Mouse (Mus musculus): ENCODE data around the gene Gm3336. TPM values are rescaled to one million over a fixed set of nuclear protein-coding genes. Genes with fewer than 3 reads are reported as not detected.

The Gm3336 gene
- polyA plus RNA-seq, 1 experiment from 2014 or later = not detected

- no peak for ATAC-seq (ENCODE audit: insufficient number of reproducible peaks, insufficient read depth, low FRiP score, low TSS enrichment, low read depth)
- Histone ChIP-seq H3K27me3 (no peaks in the 10 kb centered on the region), H3K4me3 (no peak overlapping the region), H3K9me3 (no peaks in the 10 kb centered on the region), H3K4me2 (peak overlapping the region; percentile 60), H3K36me3 (peaks cover 23% of the 10 kb centered on the region), H3K4me1 (peaks cover 32% of the 10 kb centered on the region), H3K27ac (no peak overlapping the region; the same call in 1 of the 2 replicates), H3K9ac (peak overlapping the region; percentile 49; the same call in 1 of the 2 replicates)
- 82% methylated on average over 2 of the region's 2 CpGs for WGBS
Measured at GRCm38 (mm10) chr8:70701982-70702841, 16.1 kb upstream of the Gm3336 start.

DNA sequence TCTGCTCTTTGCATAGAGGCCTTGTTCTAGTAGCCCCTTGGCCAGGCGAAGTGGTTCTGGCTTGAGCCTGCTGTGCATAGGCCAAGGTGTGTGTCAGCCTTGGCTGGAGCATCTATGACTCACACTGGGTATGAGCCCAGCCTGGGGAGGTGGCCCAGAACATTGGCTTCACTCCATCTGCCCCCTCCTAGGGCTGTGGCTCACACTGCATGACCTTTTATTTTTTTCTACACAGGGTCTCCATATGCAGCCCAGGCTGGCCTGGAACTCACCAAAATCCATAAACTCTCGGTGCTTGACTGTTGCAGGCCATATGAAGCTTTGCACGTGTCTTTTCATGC lies 15.5 kb upstream of the Gm3336 start:
- Histone ChIP-seq H3K9me3 (no peaks in the 10 kb centered on the region), H3K4me2 (0 out of 2 replicates have a peak overlapping the region, but pooled peaks have one; percentile 7), H3K4me1 (peaks cover 26% of the 10 kb centered on the region), H3K27ac (no peak overlapping the region; the same call in 1 of the 2 replicates), H3K36me3 (peaks cover 23% of the 10 kb centered on the region), H3K27me3 (no peaks in the 10 kb centered on the region), H3K4me3 (no peak overlapping the region), H3K9ac (peak overlapping the region; percentile 49; the same call in 1 of the 2 replicates)
- 78% methylated on average over 3 of the region's 3 CpGs for WGBS
- ATAC-seq (ENCODE audit: insufficient number of reproducible peaks, insufficient read depth, low FRiP score, low TSS enrichment, low read depth) = no peak

GRCm38 (mm10) chr8:70703287-70703686 lies 15.1 kb upstream of the Gm3336 start, which contains the start of gene Iqcn:
Iqcn (plus strand) TSS chr8:70703457.
- H3K9ac ChIP-seq = peak within 1 kb of the TSS; percentile 49; the same call in 1 of the 2 replicates
- H3K36me3 ChIP-seq = peaks cover 23% of the 10 kb centered on the region
- no peak for ATAC-seq (ENCODE audit: insufficient number of reproducible peaks, insufficient read depth, low FRiP score, low TSS enrichment, low read depth)
- H3K27me3 ChIP-seq = no peaks in the 10 kb centered on the region
- peaks cover 21% of the 10 kb centered on the region for H3K4me1 ChIP-seq
- H3K9me3 ChIP-seq = no peaks in the 10 kb centered on the region
- 92% methylated on average over 3 of the region's 3 CpGs for whole genome bisulfite sequencing
- no peak within 1 kb of the TSS; the same call in 1 of the 2 replicates for H3K27ac ChIP-seq
- peak within 1 kb of the TSS; percentile 7; the same call in 1 of the 2 replicates for H3K4me2 ChIP-seq
- H3K4me3 ChIP-seq = no peak within 1 kb of the TSS

DNA sequence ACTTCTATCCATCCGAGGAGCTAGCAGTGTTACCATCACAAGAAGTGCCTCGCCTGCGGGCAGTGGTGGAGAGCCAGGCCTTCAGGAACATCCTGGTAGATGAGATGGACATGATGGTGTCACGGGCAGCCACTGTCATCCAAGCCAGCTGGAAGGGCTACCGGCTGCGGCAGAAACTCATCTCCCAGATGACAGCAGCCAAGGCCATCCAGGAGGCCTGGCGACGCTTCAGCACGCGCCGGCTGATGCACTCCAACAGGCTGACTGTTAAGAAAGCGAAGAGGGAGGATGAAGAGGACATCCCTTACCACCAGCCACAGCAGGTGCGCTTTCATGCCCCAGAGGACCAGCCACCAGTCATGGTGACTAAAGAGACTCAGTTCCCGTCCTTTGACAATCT lies 10.1 kb upstream of the Gm3336 start:
- Histone ChIP-seq H3K4me3 (no peak overlapping the region), H3K27ac (no peak overlapping the region), H3K4me1 (no peaks in the 10 kb centered on the region), H3K4me2 (no peak overlapping the region), H3K36me3 (peaks cover 8% of the 10 kb centered on the region), H3K27me3 (no peaks in the 10 kb centered on the region), H3K9me3 (no peaks in the 10 kb centered on the region), H3K9ac (no peak overlapping the region)
- ATAC-seq (ENCODE audit: insufficient number of reproducible peaks, insufficient read depth, low FRiP score, low TSS enrichment, low read depth) = no peak
- WGBS = 88% methylated on average over 14 of the region's 14 CpGs

GRCm38 (mm10) chr8:70709794-70710193 lies 8.5 kb upstream of the Gm3336 start:
- no peak for ATAC-seq (ENCODE audit: insufficient number of reproducible peaks, insufficient read depth, low FRiP score, low TSS enrichment, low read depth)
- Histone ChIP-seq H3K36me3 (no peaks in the 10 kb centered on the region), H3K4me2 (no peak overlapping the region), H3K4me3 (no peak overlapping the region), H3K9ac (no peak overlapping the region), H3K27me3 (no peaks in the 10 kb centered on the region), H3K9me3 (no peaks in the 10 kb centered on the region), H3K27ac (no peak overlapping the region), H3K4me1 (no peaks in the 10 kb centered on the region)
- 93% methylated on average over 9 of the region's 9 CpGs for WGBS

GRCm38 (mm10) chr8:70710296-70710695 lies 8.0 kb upstream of the Gm3336 start:
- H3K9ac ChIP-seq = no peak overlapping the region
- H3K9me3 ChIP-seq = no peaks in the 10 kb centered on the region
- H3K27ac ChIP-seq = no peak overlapping the region
- ATAC-seq (ENCODE audit: insufficient number of reproducible peaks, insufficient read depth, low FRiP score, low TSS enrichment, low read depth) = no peak
- H3K4me2 ChIP-seq = no peak overlapping the region
- no peaks in the 10 kb centered on the region for H3K36me3 ChIP-seq
- WGBS = 100% methylated on average over 1 of the region's 1 CpGs
- H3K4me3 ChIP-seq = no peak overlapping the region
- H3K27me3 ChIP-seq = no peaks in the 10 kb centered on the region
- H3K4me1 ChIP-seq = no peaks in the 10 kb centered on the region

DNA sequence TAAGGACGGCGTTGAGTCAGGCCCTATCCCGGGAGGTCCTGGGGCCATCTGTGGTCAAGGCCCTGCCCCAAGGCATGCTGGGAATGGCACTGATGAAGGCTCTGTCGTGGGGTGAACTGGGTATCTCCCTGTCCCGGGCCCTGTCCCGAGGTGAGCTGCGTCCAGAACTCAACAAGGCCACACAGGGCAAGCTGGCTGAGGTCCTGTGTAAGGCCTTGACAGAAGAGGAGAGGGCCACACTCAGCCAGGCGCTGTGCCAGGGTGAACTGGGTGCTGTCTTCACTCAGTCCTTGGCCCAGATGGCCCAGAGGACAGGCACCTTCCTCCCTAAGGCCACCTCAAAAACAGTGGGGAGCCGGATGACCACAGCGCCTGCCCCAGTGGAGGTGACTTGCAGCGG lies 7.3 kb upstream of the Gm3336 start:
- H3K36me3 ChIP-seq = no peaks in the 10 kb centered on the region
- no peak overlapping the region for H3K27ac ChIP-seq
- H3K4me2 ChIP-seq = no peak overlapping the region
- H3K9ac ChIP-seq = 0 out of 2 replicates have a peak overlapping the region, but pooled peaks have one; percentile 46
- no peaks in the 10 kb centered on the region for H3K9me3 ChIP-seq
- 84% methylated on average over 11 of the region's 11 CpGs for WGBS
- no peaks in the 10 kb centered on the region for H3K4me1 ChIP-seq
- ATAC-seq (ENCODE audit: insufficient number of reproducible peaks, insufficient read depth, low FRiP score, low TSS enrichment, low read depth) = no peak
- H3K4me3 ChIP-seq = no peak overlapping the region
- no peaks in the 10 kb centered on the region for H3K27me3 ChIP-seq

GRCm38 (mm10) chr8:70713991-70714390 lies 4.4 kb upstream of the Gm3336 start:
- H3K4me1 ChIP-seq = no peaks in the 10 kb centered on the region
- no peaks in the 10 kb centered on the region for H3K36me3 ChIP-seq
- no peaks in the 10 kb centered on the region for H3K9me3 ChIP-seq
- H3K27me3 ChIP-seq = no peaks in the 10 kb centered on the region
- H3K9ac ChIP-seq = no peak overlapping the region
- H3K4me2 ChIP-seq = no peak overlapping the region
- ATAC-seq (ENCODE audit: insufficient number of reproducible peaks, insufficient read depth, low FRiP score, low TSS enrichment, low read depth) = no peak
- WGBS = 72% methylated on average over 7 of the region's 7 CpGs
- no peak overlapping the region for H3K27ac ChIP-seq
- H3K4me3 ChIP-seq = no peak overlapping the region

- no peak overlapping the region for H3K9ac ChIP-seq
- no peaks in the 10 kb centered on the region for H3K36me3 ChIP-seq
- no peaks in the 10 kb centered on the region for H3K27me3 ChIP-seq
- H3K27ac ChIP-seq = no peak overlapping the region
- H3K9me3 ChIP-seq = no peaks in the 10 kb centered on the region
- no peaks in the 10 kb centered on the region for H3K4me1 ChIP-seq
- no peak for ATAC-seq (ENCODE audit: insufficient number of reproducible peaks, insufficient read depth, low FRiP score, low TSS enrichment, low read depth)
- 66% methylated on average over 2 of the region's 2 CpGs for WGBS
- H3K4me3 ChIP-seq = no peak overlapping the region
- no peak overlapping the region for H3K4me2 ChIP-seq
Measured at GRCm38 (mm10) chr8:70715086-70715485, 3.3 kb upstream of the Gm3336 start.

DNA sequence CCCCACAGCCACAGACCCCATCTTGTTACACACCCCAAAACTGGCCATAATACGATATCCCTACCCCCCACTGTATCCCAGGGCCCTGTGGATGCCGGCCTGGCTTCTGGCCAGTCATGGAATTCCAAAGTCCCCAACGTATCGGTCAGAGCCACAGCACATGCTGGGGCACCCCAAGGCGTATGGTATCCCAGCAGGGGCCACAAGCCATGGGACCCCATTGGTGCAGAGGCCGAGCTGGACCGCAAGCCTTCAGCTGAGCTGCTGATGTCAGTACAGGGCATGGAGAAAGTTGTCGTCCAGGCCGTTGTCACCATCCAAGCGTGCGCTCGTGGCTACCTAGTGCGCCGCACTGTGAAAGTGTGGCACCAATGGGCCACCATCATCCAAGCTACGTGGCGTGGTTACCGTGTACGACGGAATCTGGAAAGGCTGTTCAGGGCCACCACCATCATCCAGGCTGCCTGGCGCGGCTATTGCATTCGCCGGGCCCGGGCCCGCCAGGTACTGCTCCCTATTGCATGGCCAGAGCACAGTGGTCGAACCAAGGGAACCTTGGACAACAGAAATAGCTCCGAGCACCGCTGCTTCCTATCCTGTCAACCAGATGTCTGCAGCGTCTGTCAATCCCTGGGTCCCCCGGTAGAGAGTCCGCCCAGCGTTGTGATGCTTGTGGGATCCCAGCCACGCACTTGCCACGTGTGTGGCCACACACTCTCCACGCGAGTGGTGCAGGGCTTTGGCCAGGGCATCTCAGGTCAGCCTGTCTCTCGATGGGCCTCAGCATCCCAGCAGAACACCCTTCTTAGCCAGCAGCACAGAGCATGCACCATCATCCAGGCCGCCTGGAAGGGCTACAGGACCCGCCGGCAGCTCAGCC lies 1.6 kb upstream of the Gm3336 start:
- Histone ChIP-seq H3K27ac (no peak overlapping the region), H3K36me3 (no peaks in the 10 kb centered on the region), H3K9me3 (no peaks in the 10 kb centered on the region), H3K4me2 (no peak overlapping the region), H3K9ac (no peak overlapping the region), H3K27me3 (no peaks in the 10 kb centered on the region), H3K4me3 (no peak overlapping the region), H3K4me1 (no peaks in the 10 kb centered on the region)
- 84% methylated on average over 40 of the region's 40 CpGs for WGBS
- ATAC-seq (ENCODE audit: insufficient number of reproducible peaks, insufficient read depth, low FRiP score, low TSS enrichment, low read depth) = no peak

DNA sequence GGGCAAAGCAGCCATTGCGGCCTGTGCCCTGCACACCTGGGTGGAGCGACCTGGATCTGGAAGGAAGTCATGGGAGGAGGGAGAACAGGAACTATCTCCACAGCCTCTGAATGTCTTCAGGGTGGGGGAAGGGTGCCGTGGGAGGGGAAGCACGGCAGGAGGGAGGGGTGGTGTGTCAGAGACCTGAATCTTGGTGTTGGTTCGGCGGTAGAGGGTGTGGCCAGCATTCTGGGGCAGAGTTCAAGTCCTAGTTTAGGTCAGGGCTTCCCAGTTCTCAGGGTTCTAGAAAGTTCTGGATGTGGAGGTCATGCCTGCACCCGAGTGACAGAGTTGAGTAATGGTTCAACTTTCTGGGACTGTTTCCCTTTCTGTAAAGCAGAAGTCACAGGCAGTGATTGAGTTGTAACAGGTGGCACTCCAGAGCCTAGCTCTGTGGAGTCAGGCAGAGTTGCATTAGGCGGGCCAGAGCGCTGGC lies 1.5 kb downstream of the Gm3336 start:
- Histone ChIP-seq H3K4me1 (no peaks in the 10 kb centered on the region), H3K4me3 (no peak overlapping the region), H3K36me3 (no peaks in the 10 kb centered on the region), H3K9ac (no peak overlapping the region), H3K27me3 (no peaks in the 10 kb centered on the region), H3K4me2 (no peak overlapping the region), H3K27ac (no peak overlapping the region), H3K9me3 (no peaks in the 10 kb centered on the region)
- no peak for ATAC-seq (ENCODE audit: insufficient number of reproducible peaks, insufficient read depth, low FRiP score, low TSS enrichment, low read depth)
- WGBS = 65% methylated on average over 9 of the region's 9 CpGs

Data from embryonic facial prominence, embryonic 13.5 days (tissue).